Mouse (Mus musculus) cerebellum, postnatal 25 days (tissue): ENCODE data around the gene 4932438H23Rik.
"Not testable (repeated sequence)": the region's sequence is repeated elsewhere in the genome, so short reads cannot be mapped to it uniquely, and the experiment has no call there.

Source experiments
- DNase-seq, 2 experiments: peaks; one replicate each; pipeline ENCODE4 v3.0.0; 2021; ENCODE audit warnings: mixed read lengths in 2 of 2

The 4932438H23Rik gene

GRCm38 (mm10) chr16:91097858-91098257 lies 2.9 kb upstream of the 4932438H23Rik start:
- DNase-seq = no peak

- DNase-seq = no peak
Observed at GRCm38 (mm10) chr16:91096984-91097506, 2.1 kb upstream of the 4932438H23Rik start.

- no peak for DNase-seq
Observed at GRCm38 (mm10) chr16:91096016-91096415, 1.1 kb upstream of the 4932438H23Rik start.

GRCm38 (mm10) chr16:91086642-91087306 lies 8.1 kb downstream of the 4932438H23Rik start:
- DNase-seq = no peak

- no peak for DNase-seq
Observed at GRCm38 (mm10) chr16:91085239-91085825, 9.6 kb downstream of the 4932438H23Rik start.

- DNase-seq = peak; percentile 88 to 90
Observed at GRCm38 (mm10) chr16:91084307-91085238, 10.3 kb downstream of the 4932438H23Rik start.

- DNase-seq = no peak
Observed at GRCm38 (mm10) chr16:91083002-91083646, 11.8 kb downstream of the 4932438H23Rik start.

GRCm38 (mm10) chr16:91081508-91081907 lies 13.4 kb downstream of the 4932438H23Rik start:
- DNase-seq = peak; percentile 73 to 85

GRCm38 (mm10) chr16:91076180-91076579 lies 18.7 kb downstream of the 4932438H23Rik start:
- peak in 1 of 2 experiments; percentile 45 for DNase-seq

- DNase-seq = not testable (repeated sequence)
Observed at GRCm38 (mm10) chr16:91075423-91075822, 19.5 kb downstream of the 4932438H23Rik start.

- peak; percentile 90 to 95 for DNase-seq
Observed at GRCm38 (mm10) chr16:91073163-91073892, 21.6 kb downstream of the 4932438H23Rik start.

- no peak for DNase-seq
Observed at GRCm38 (mm10) chr16:91072256-91072655, 22.7 kb downstream of the 4932438H23Rik start.

GRCm38 (mm10) chr16:91068969-91069368 lies 26.0 kb downstream of the 4932438H23Rik start:
- no peak for DNase-seq

- DNase-seq = no peak
Observed at GRCm38 (mm10) chr16:91067122-91067521, 27.8 kb downstream of the 4932438H23Rik start.

- DNase-seq = peak; percentile 45 to 61
Observed at GRCm38 (mm10) chr16:91064583-91065365, 30.1 kb downstream of the 4932438H23Rik start.

GRCm38 (mm10) chr16:91063786-91064185 lies 31.1 kb downstream of the 4932438H23Rik start:
- DNase-seq = no peak

- DNase-seq = no peak
Observed at GRCm38 (mm10) chr16:91061531-91062318, 33.2 kb downstream of the 4932438H23Rik start.

- no peak for DNase-seq
Observed at GRCm38 (mm10) chr16:91057741-91058140, 37.2 kb downstream of the 4932438H23Rik start.

GRCm38 (mm10) chr16:91057261-91057660 lies 37.7 kb downstream of the 4932438H23Rik start:
- no peak for DNase-seq
